Mouse (Mus musculus) E14TG2a.4 (cell line): ENCODE measurements around the gene Cds2.
A peak's percentile ranks its signal among the peaks of the same experiment; 100 is the strongest.
"Not testable (repeated sequence)": the region's sequence is repeated elsewhere in the genome, so short reads cannot be mapped to it uniquely, and the experiment has no call there.

Experiments used
- H3K27me3 ChIP-seq: 2 replicates; pipeline ENCODE4 v1.6.1; 2014; ENCODE audit warnings: low read length, control low read depth; ENCODE audit not compliant: insufficient read depth
- H3K36me3 ChIP-seq: 2 replicates; pipeline ENCODE4 v1.6.1; 2014; ENCODE audit warnings: low read length, control low read depth; ENCODE audit not compliant: insufficient read depth
- H3K4me1 ChIP-seq: replicated peaks from 2 replicates; pipeline ENCODE4 v1.6.1; 2014; ENCODE audit warnings: low read depth, low read length, control low read depth
- H3K4me3 ChIP-seq: replicated peaks from 2 replicates; pipeline ENCODE4 v1.5.1; 2014; ENCODE audit warnings: mild to moderate bottlenecking, low read length
- H3K9me3 ChIP-seq: 2 replicates; pipeline ENCODE4 v1.6.1; 2014; ENCODE audit warnings: low read length, control low read depth
- CTCF ChIP-seq: conservative IDR thresholded peaks from 2 replicates; pipeline ENCODE4 v1.5.1; 2014; ENCODE audit warnings: low read length
- NANOG ChIP-seq: IDR thresholded peaks from 2 replicates; pipeline ENCODE4 v1.6.1; 2014; ENCODE audit warnings: borderline replicate concordance, low read length, mixed read lengths
- POU5F1 ChIP-seq: IDR thresholded peaks from 2 replicates; pipeline ENCODE4 v1.6.1; 2014; ENCODE audit warnings: low read length, borderline replicate concordance

The Cds2 gene

DNA sequence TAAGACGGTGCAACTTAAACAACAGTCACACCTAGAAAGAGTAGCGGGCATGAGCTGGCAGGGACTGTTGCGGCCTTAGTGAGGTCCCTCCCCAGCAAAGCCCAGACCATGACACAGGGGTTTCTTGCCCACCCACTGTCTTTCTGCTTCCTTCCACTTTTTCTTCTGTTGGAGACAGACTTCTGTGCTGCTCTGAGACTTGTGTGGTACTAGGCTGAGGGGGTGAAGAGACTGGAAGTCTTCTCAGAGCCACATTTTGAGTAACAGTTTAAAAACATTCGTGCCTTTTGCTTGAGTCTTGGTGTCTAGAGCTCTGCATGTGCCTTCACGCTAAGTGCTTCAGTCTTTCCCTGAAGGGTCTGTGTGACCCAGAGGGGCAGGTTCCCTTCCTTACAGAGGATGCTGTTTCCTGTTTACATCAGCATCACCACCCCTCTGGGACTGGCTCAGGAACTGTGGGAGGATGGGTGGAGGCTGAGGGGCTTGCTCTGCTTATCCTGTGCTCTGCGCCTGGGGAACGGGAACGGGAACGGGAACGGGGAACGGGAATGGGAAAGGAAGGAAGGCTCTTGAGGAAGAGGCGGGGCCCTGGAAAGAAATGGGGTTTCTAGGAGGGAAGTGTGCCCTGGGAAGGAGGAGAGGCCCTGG is 21.7 kb downstream of the Cds2 start:
- H3K27me3 ChIP-seq: no peaks in the 10 kb centered on the region
- H3K9me3 ChIP-seq: no peaks in the 10 kb centered on the region
- peaks cover 15% of the 10 kb centered on the region for H3K36me3 ChIP-seq
- TF ChIP-seq NANOG (no peak), POU5F1 (no peak), CTCF (no peak)
- peak overlapping the region; percentile 67 for H3K4me3 ChIP-seq
- H3K4me1 ChIP-seq: peaks cover 77% of the 10 kb centered on the region

DNA sequence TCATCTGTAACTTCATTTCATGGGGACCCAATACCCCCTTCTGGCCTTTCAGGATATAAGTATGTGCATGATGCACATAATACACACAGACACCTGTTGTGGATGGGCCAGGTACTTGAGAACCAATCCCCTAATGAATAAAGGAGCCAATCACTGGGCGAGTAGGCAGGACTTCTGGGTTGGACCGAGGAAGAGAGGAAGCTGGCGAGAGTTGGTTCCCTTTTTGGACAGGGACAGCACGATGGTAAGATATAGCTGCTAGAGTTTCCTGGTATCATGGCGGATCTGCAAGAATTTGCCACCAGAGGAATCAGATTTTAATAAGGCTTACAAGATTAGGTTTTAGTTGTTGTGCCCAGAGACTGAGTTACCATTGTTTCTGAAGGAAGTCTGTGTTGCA is 22.8 kb downstream of the Cds2 start:
- not testable (repeated sequence) for H3K27me3 ChIP-seq, H3K36me3 ChIP-seq, H3K9me3 ChIP-seq
- Histone ChIP-seq H3K4me3 (peak overlapping the region; percentile 67), H3K4me1 (peaks cover 75% of the 10 kb centered on the region)

DNA sequence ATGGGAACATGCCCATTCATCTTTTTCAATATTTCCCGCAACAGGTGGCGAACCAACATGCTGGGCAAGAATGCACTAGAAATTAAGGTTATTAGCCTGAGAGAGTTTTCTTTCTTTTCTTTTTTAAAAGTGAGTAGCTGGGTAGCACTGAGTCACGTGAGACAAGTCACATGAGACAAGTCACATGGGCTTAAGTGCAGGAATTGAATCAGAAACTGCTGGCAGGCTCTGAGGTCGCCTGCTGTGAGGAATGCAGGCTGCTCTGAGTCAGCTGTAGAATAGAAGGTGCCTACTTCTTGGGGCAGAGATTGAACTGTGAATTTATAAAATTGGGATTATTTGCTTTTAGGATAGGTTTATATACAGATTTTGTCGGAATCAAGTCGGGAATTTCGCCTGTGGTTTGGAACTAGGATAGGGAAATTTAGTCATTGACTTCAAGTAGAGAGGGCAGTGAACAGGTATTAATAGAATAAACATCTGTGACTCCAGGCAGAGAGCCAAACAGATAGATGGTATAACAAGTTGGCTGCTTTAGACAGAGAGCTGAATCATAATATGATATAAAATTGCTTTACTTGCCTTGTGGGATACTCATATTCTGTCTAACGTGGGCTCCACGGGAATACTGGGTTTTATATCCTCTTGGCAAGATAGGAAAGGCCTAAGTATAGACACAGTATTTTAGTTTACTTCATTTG is 23.6 kb downstream of the Cds2 start:
- peaks cover 9% of the 10 kb centered on the region; the same call in 1 of the 2 replicates for H3K36me3 ChIP-seq
- TF ChIP-seq NANOG (no peak), CTCF (no peak), POU5F1 (no peak)
- peak overlapping the region; percentile 67 for H3K4me3 ChIP-seq
- H3K4me1 ChIP-seq: peaks cover 76% of the 10 kb centered on the region
- H3K9me3 ChIP-seq: no peaks in the 10 kb centered on the region
- no peaks in the 10 kb centered on the region for H3K27me3 ChIP-seq

DNA sequence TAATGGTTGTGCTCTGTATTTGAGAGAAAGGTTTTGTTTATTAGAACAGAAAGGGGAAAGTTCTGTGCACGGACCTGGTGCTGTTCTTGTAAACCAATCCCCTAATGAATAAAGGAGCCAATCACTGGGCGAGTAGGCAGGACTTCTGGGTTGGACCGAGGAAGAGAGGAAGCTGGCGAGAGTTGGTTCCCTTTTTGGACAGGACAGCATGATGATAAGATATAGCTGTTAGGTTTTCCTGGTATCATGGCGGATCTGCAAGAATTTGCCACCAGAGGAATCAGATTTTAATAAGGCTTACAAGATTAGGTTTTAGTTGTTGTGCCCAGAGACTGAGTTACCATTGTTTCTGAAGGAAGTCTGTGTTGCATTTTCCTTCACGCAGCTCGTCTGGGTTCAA is 26.3 kb downstream of the Cds2 start:
- H3K36me3 ChIP-seq: peaks cover 30% of the 10 kb centered on the region
- H3K27me3 ChIP-seq, H3K4me3 ChIP-seq, H3K9me3 ChIP-seq: not testable (repeated sequence)
- peaks cover 75% of the 10 kb centered on the region for H3K4me1 ChIP-seq

DNA sequence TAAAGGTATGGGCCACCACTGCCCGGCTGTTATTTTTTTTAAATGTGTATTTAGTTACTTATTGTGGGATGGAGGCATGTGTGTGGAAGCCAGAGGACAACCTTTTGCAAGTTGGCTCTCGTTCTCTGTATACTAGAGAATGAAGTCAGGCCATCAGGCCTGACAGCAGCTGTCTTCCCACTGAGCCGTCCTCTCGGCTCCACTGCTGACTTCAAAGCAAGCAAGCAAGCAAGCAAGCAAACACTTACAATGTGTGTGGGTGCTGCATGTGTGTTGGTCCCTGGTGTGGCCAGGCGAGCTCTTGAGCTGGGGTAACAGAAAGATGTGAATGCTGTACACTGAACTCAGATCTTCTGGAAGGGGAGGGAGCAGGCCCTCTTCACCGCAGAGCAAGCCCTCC is 27.9 kb downstream of the Cds2 start:
- TF ChIP-seq CTCF: no peak
- TF ChIP-seq NANOG: no peak
- no peak for TF ChIP-seq POU5F1

DNA sequence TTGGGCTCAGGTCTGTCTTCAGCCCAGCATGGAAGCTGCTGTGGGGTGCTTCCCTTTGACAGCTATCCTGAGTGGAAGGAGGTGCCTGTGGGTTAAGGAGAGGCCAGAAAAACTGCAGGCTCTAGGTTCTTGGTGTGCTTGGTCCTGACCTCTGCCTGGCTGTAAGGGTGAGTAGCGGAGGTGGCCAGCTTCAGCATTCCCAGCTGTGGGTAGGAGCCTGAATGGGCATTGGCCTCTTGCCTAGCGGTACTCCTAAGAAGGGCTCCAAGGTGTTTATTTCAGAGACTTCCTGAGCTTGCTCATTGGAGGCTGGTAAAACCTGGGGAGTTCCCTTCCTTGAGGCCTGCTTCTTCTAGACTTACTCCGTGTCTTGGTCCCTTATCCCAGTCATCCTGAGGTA is 28.3 kb downstream of the Cds2 start:
- Histone ChIP-seq H3K4me1 (peaks cover 57% of the 10 kb centered on the region), H3K9me3 (no peaks in the 10 kb centered on the region), H3K27me3 (no peaks in the 10 kb centered on the region), H3K4me3 (no peak overlapping the region), H3K36me3 (peaks cover 50% of the 10 kb centered on the region)
- TF ChIP-seq POU5F1: no peak
- no peak for TF ChIP-seq CTCF
- no peak for TF ChIP-seq NANOG

More for the DNA sequence above, 27.9 kb downstream of the Cds2 start:
- no peaks in the 10 kb centered on the region for H3K9me3 ChIP-seq
- peaks cover 59% of the 10 kb centered on the region for H3K4me1 ChIP-seq
- no peak overlapping the region for H3K4me3 ChIP-seq
- H3K27me3 ChIP-seq: no peaks in the 10 kb centered on the region
- H3K36me3 ChIP-seq: peaks cover 45% of the 10 kb centered on the region

DNA sequence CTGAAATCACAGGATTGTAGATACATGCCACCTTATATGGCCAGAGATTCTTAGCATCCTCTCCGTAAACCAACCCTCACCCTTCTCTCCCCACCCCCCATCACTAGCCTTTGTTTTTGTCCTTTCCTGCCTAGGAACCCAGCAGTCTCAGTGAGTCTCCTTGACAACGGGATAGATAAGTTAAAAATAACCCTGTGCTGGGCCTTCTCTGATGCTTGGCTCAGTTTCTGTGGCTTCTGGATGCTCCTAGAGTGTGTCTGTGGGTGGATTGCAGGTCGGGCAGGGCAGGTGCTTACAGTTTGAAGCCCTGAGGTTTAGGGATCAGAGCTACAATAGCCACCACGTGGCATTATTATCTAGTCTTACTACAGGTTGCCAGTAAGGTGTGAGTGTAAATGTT is 29.1 kb downstream of the Cds2 start:
- peaks cover 50% of the 10 kb centered on the region for H3K4me1 ChIP-seq
- no peaks in the 10 kb centered on the region for H3K9me3 ChIP-seq
- H3K4me3 ChIP-seq: no peak overlapping the region
- no peak for TF ChIP-seq NANOG
- TF ChIP-seq CTCF: no peak
- peaks cover 58% of the 10 kb centered on the region for H3K36me3 ChIP-seq
- H3K27me3 ChIP-seq: no peaks in the 10 kb centered on the region

DNA sequence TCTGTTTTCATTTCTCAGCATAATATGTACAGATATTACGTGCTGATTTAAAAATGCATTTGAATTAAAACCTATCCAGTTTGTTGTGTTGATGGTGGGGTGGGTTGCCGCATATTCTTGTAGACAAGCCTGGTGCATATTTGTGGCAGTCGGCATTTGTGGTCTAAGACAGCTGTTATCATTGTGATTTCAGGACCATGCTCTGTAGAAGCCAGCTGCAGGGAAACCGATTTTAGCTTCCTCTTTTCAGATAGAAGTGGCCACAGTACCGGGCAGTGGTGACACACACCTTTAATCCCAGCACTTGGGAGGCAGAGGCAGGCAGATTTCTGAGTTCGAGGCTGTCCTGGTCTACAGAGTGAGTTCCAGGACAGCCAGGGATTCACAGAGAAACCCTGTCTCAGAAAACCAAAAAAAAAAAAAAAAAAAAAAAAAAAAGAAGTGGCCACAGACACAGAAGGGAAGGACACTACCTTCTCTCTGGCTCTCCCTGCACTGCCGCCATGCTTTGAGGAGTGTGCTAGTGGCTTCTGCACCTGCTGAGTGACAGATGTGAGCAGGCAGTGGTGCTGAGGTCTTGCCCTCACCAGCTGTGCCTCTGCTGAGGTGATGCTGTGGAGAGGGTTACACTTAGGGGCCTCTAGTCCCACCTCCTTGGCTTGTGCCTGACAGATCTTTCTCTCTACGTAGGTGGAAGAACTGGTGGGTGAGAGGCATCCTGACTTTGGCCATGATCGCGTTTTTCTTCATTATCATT is 30.9 kb downstream of the Cds2 start:
- no peak for TF ChIP-seq NANOG
- no peak for TF ChIP-seq POU5F1
- TF ChIP-seq CTCF: no peak
- no peaks in the 10 kb centered on the region for H3K27me3 ChIP-seq
- no peaks in the 10 kb centered on the region for H3K9me3 ChIP-seq
- H3K4me3 ChIP-seq: no peak overlapping the region
- peaks cover 42% of the 10 kb centered on the region for H3K4me1 ChIP-seq
- peaks cover 76% of the 10 kb centered on the region for H3K36me3 ChIP-seq

DNA sequence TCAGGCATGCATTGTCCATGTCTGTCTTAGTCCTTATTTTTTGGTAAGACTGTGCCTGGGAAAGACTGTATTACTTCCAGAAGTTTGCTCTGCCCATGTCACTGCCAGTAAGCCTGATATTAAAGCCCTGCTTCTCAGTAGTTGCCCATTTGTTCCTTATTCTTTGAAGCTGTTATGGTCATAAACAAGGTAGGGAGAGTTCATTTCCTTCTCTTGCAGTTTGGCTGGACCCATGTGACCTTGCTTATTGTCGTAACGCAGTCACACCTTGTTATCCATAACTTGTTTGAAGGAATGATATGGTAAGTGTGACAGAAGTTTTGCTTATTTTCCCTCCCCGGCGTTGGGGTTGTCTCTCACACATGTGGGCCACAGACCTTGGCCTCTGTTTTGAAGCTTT is 35.3 kb downstream of the Cds2 start:
- TF ChIP-seq POU5F1: no peak
- TF ChIP-seq CTCF: no peak
- TF ChIP-seq NANOG: no peak
- peaks cover 100% of the 10 kb centered on the region for H3K36me3 ChIP-seq

More for the DNA sequence above, 35.3 kb downstream of the Cds2 start:
- H3K4me3 ChIP-seq: no peak overlapping the region
- H3K27me3 ChIP-seq: no peaks in the 10 kb centered on the region
- no peaks in the 10 kb centered on the region for H3K9me3 ChIP-seq
- H3K4me1 ChIP-seq: peaks cover 6% of the 10 kb centered on the region
